Mouse (Mus musculus) frontal cortex, postnatal 14 days (tissue): ENCODE results near the gene Lrrc75a.

Experiments
- DNase-seq, 2 experiments: peaks; one replicate each; pipeline ENCODE4 v3.0.0; 2022; ENCODE audit warnings: low spot score in 2 of 2

Gene Lrrc75a

GRCm38 (mm10) chr11:62645337-62645675 lies 3.0 kb downstream of the Lrrc75a start:
- no peak for DNase-seq

- DNase-seq: no peak
These were observed 3.6 kb downstream of the Lrrc75a start for GRCm38 (mm10) chr11:62644602-62645336.

DNA sequence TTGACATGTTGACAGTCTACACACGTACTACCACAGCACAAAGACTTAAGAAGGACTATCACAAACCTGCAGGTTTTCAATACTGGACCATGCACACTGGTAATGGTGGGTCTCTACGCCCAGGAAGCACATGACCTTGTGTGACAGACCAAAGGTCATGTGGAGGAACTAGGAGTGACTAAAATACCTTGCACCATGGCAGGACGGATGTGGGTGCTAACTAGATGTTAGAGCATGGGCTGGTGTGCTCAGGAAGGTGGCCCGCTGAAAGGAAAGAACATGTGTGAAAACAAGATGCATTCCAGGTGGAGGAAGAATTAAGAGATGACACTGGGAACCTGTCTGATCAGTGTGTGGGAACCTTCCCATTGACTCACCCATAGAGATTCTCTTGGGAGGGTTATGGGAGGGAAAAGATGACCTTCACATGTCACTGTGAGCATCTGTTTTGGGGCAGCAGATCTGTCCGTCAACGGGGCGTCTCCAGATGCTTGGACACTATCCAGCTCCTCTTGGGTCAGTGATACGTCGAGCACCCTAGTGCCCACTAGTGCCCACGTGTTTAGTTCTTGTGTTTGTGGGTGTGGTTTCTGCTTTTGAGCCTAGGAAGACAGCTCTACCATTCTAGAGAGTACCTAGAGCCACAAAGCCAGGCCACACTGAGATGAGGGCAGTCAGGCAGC lies 4.5 kb downstream of the Lrrc75a start:
- DNase-seq: no peak

DNA sequence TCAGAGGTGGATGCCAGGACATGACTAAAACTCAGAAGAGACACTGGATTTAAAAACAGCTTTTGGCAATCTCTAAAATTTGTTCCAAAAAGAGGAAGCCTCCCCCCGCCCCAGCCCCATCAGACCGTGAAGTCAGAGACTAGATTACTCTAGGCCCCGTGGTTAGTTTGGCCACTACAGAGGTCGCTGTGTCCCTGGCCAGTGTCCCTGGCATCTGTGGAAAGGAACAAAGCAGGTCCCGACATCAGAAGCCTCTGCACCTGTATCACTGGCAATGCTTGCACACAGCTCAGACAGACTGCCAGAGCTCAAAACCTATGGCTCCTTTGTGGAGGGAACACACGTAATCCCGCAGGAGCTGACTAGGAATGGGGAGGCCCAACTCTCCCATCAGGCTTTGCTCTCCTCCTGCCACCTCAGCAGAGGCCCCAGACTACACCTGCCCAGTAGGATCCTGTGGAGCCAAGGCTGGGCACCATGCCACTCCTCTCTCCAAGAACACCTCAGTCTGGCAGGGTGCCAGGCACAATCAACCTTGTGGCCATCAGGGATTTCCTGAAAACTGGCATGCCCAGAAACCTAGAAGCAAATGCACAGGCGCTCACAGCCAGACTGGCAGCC lies 5.2 kb downstream of the Lrrc75a start:
- DNase-seq: no peak

DNA sequence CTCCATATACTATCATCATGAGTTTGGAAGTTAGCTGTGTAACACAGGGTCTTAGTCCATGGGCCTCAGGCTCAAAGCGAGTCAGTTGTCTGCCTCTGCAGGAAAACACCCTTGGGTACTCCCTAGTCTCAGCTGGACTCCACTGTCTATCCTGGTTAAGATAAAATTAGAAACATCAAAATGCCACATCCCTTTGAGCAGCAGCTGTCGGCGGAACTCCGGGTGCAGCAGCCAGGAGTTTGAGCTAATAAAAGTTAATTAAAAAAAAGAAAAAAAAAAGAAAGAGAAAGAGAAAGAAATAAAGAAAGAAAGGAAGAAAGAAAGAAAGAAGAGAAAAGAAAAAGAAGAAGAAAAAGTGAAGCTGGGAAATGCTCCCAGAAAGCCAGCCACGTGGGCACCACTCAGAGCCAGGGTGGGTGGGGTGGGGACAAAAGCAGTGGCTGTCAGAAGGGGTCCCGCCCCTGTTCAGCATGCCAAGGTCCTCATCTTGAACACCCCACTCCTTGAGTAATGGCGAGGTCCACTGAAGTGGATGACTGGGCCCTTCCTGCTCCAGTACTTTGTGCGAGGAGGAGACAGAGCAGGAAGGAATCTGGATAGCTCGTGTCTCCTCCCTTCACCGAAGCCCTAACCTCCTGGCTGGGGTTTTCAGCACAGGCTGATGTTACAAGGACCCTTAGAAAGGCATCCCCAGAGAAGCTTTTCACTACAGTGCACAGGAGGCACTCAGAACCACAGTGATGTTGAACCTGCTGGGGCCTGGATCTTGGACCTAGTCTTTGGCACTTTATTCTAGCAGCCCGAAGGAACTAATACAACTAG lies 6.1 kb downstream of the Lrrc75a start:
- no peak for DNase-seq

GRCm38 (mm10) chr11:62640378-62640777 lies 7.9 kb downstream of the Lrrc75a start:
- no peak for DNase-seq

GRCm38 (mm10) chr11:62638402-62638801 lies 9.9 kb downstream of the Lrrc75a start:
- DNase-seq: no peak

- no peak for DNase-seq
These were observed 10.5 kb downstream of the Lrrc75a start for GRCm38 (mm10) chr11:62637806-62638205.

- DNase-seq: no peak
These were observed 10.9 kb downstream of the Lrrc75a start for GRCm38 (mm10) chr11:62637401-62637800.

DNA sequence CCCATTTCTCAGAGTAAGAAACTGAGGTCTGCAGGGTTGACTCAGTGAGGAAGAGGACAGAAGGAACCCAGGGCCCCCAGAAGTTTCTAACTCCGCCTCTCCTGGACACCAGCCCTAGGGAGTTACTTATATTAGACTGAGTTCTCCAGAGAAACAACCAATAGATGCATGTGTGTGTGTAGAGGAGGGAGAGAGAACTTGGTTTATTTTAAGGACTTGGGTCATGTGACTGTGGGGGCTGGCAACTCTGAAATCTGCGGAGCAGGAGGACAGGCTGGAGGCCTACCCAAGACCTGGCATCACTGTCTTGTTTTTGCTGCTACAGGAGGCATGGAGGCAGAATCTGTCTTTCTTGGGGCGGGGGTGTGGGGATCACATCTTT lies 11.5 kb downstream of the Lrrc75a start:
- DNase-seq: peak in 1 of 2 experiments; percentile 59

GRCm38 (mm10) chr11:62636105-62636839 lies 12.1 kb downstream of the Lrrc75a start:
- DNase-seq: no peak

- no peak for DNase-seq
These were observed 12.9 kb downstream of the Lrrc75a start for GRCm38 (mm10) chr11:62635406-62635805.

GRCm38 (mm10) chr11:62631138-62631537 lies 17.2 kb downstream of the Lrrc75a start:
- no peak for DNase-seq

- DNase-seq: no peak
These were observed 18.0 kb downstream of the Lrrc75a start for GRCm38 (mm10) chr11:62630225-62630821.

- no peak for DNase-seq
These were observed 18.7 kb downstream of the Lrrc75a start for GRCm38 (mm10) chr11:62629352-62630224.

DNA sequence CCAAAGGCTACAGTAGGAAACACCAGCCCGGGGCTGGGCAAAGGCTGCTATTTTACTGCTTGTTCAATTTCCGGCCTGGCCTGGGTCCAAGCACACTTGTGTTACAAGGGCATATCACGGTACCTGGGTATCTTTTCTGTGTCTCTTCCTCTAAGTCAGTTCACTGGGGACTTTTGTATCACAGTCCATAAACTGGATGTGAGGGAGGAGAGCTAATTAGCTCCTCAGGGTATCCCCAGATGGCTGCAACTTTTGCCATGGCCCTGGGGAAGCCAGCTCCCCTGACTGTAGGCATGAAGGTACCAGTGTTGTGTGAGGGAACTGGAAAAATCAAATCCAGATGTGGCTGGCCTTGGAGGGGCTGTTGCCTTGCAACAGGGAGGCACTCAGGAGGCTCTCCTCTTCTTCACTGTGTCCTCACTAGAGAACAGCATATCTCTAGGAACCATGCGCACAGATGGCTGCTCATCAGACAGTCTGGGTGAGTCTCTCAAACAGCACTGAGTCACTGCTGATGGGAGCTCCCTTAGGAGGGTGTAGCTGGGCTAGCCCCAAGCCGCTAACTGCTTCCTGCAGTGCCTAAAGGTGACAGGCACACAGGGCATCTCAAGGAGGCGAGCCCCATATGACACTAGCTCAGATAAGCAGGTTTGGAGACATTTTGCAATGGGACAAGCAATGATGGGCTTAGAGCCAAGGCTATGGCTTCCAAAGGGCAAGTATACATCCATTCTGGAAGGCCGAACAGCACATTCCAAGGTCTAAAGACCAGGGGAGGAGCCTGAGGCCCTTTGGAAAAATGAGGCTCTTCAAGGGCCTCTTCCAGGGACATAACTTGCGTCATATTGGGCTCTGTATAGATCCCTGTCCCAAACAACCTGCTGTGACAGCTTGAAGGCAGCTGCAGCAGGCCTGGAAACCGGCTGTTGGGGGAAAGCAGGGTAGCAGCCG lies 23.7 kb downstream of the Lrrc75a start:
- no peak for DNase-seq

DNA sequence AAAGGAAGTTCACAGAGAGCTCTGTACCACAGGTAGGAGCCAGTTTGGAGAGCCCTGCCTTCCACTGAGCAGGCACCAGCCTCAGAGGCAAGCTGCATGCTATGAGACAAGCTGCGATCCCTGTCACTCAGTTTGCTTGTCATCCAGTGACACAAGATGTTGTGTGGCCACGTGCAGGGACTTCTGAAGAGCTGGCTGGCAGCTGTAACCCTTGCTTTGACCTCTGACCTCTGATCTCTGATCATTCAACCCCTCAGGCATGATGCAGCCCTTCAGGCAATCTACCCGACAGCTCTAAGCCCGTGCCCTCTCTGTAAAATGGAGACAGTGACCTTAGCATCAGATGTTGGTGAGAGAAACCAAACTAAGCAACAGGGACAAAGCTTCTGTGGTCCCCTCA lies 25.5 kb downstream of the Lrrc75a start:
- no peak for DNase-seq

DNA sequence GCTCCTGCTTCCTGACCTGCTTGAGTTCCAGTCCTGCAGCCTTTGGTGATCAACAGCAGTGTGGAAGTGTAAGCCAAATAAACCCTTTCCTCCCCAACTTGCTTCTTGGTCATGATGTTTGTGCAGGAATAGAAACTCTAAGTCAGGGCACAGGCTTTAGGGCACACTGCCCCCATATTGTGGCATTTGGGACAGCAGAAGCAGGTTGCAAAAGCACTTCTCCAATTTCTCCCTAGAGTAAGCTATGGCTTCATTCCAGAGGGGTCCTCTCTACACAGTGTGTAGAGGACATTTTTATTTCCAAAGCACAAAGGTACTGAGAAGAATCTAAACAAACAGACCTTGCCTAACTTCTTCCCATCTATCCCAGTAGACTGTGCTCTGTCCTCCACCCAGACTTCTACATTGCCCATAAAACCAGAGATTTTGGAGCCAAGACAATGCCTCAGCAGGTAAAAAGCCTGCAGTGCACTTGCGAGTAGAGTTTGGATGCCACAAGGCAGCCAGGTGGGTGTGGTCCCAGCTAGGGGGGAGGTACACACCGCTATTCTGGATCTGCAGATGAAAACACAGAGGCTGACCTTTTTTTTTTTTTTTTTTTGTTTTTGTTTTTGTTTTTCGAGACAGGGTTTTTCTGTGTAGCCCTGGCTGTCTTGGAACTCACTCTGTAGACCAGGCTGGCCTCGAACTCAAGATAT lies 26.6 kb downstream of the Lrrc75a start:
- no peak for DNase-seq
